Mouse (Mus musculus) bone marrow, adult 2 months (tissue): Measurements from ENCODE around the gene Wrap53.

Experiments used
- CTCF ChIP-seq: fragments of 200-500 bp; IDR thresholded peaks from 2 replicates; pipeline ENCODE4 v1.5.1; 2011; ENCODE audit warnings: low read length, control low read depth; ENCODE audit not compliant: control insufficient read depth, insufficient read depth
- POLR2A ChIP-seq: fragments of 200-500 bp; IDR thresholded peaks from 2 replicates; pipeline ENCODE4 v1.6.1; 2011; ENCODE audit warnings: low read depth, mild to moderate bottlenecking, control low read depth, low read length, borderline replicate concordance; ENCODE audit not compliant: control insufficient read depth

DNA sequence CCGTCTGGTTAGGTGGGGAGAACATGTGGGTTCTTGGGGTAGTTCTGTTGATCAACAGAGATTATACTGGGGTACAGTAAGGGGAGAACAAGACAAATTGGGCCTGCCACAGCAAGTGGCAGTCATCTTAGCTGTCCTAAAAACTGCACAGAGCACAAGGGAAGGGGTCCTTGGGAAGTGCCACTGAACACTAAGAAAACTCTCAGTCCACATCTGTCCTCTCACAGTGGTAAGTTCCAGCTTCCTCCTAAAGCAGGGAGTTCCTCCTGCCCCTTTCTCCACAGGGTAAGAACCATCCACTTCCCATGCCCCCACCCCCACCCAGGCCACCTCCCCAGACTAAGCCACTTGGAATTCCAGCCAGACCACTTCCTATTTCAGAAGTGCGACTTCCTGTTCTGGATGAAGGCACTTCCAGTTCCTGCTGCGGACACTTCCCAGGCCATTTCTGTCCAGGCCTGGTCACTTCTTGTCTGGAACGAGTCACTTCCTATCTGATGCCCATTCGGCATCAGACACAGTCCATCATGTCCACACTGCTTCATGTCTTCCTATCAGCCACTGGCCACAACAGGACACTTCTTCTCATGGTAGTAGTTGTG lies 25.4 kb downstream of the Wrap53 start:
- TF ChIP-seq CTCF (no peak), POLR2A (no peak)
